Mouse (Mus musculus): ENCODE measurements around the gene Rin2. TPM values are rescaled to one million over a fixed set of nuclear protein-coding genes. Genes with fewer than 3 reads are reported as not detected.
A peak's percentile ranks its signal among the peaks of the same experiment; 100 is the strongest.

Gene Rin2
- 21.1 and 23.4 TPM in 2 replicates for polyA plus RNA-seq (2014; fragmentation: Nextera tagmentation; extraction: Ambion mirVana)

- Histone ChIP-seq H3K27me3 (ENCODE audit: control insufficient read depth, insufficient read depth, low read length) (no peaks in the 10 kb centered on the region), H3K9me3 (replicated peaks; ENCODE audit: control insufficient read depth, low read length) (no peaks in the 10 kb centered on the region), H3K4me3 (ENCODE audit: low read depth, low read length) (peak within 1 kb of the TSS; percentile 66), H3K9ac (replicated peaks; ENCODE audit: low read length) (peak within 1 kb of the TSS; percentile 77), H3K36me3 (replicated peaks; ENCODE audit: control insufficient read depth, insufficient read depth, low read depth, low read length) (no peaks in the 10 kb centered on the region), H3K4me1 (ENCODE audit: control insufficient read depth, insufficient read depth, low read length) (no peaks in the 10 kb centered on the region), H3K27ac (replicated peaks; ENCODE audit: low read depth, low read length) (peak within 1 kb of the TSS; percentile 70), H3K4me2 (ENCODE audit: low read depth, low read length) (peak within 1 kb of the TSS; percentile 88)
- WGBS = under 1% methylated on average over 32 of the region's 33 CpGs
- ATAC-seq (replicated peaks; ENCODE audit: insufficient number of reproducible peaks, low FRiP score, low TSS enrichment, low read depth) (peak; percentile 87), DNase-seq (ENCODE audit: low spot score) (peak; percentile 90)
Observed at GRCm38 (mm10) chr2:145675142-145675755, at the start of gene Rin2. Rin2 (plus strand) TSS chr2:145675215.

GRCm38 (mm10) chr2:145631123-145631798 is 43.8 kb upstream of the Rin2 start:
- DNase-seq (ENCODE audit: low spot score) (no peak), ATAC-seq (replicated peaks; ENCODE audit: insufficient number of reproducible peaks, low FRiP score, low TSS enrichment, low read depth) (no peak)
- Histone ChIP-seq H3K36me3 (replicated peaks; ENCODE audit: control insufficient read depth, insufficient read depth, low read depth, low read length) (no peaks in the 10 kb centered on the region), H3K9me3 (replicated peaks; ENCODE audit: control insufficient read depth, low read length) (no peaks in the 10 kb centered on the region), H3K4me1 (ENCODE audit: control insufficient read depth, insufficient read depth, low read length) (no peaks in the 10 kb centered on the region), H3K4me2 (ENCODE audit: low read depth, low read length) (no peak overlapping the region), H3K9ac (replicated peaks; ENCODE audit: low read length) (no peak overlapping the region), H3K27ac (replicated peaks; ENCODE audit: low read depth, low read length) (no peak overlapping the region), H3K27me3 (ENCODE audit: control insufficient read depth, insufficient read depth, low read length) (no peaks in the 10 kb centered on the region), H3K4me3 (ENCODE audit: low read depth, low read length) (no peak overlapping the region)
- WGBS = 69% methylated on average over 6 of the region's 6 CpGs

- H3K27ac ChIP-seq (replicated peaks; ENCODE audit: low read depth, low read length) = no peak overlapping the region
- no peaks in the 10 kb centered on the region for H3K4me1 ChIP-seq (ENCODE audit: control insufficient read depth, insufficient read depth, low read length)
- WGBS = 34% methylated on average over 4 of the region's 4 CpGs
Observed at GRCm38 (mm10) chr2:145631799-145632174, 43.2 kb upstream of the Rin2 start.

GRCm38 (mm10) chr2:145633811-145634210 is 41.2 kb upstream of the Rin2 start:
- Histone ChIP-seq H3K9me3 (replicated peaks; ENCODE audit: control insufficient read depth, low read length) (no peaks in the 10 kb centered on the region), H3K27ac (replicated peaks; ENCODE audit: low read depth, low read length) (no peak overlapping the region), H3K36me3 (replicated peaks; ENCODE audit: control insufficient read depth, insufficient read depth, low read depth, low read length) (no peaks in the 10 kb centered on the region), H3K27me3 (ENCODE audit: control insufficient read depth, insufficient read depth, low read length) (no peaks in the 10 kb centered on the region), H3K4me2 (ENCODE audit: low read depth, low read length) (no peak overlapping the region), H3K4me3 (ENCODE audit: low read depth, low read length) (no peak overlapping the region), H3K4me1 (ENCODE audit: control insufficient read depth, insufficient read depth, low read length) (no peaks in the 10 kb centered on the region), H3K9ac (replicated peaks; ENCODE audit: low read length) (no peak overlapping the region)
- DNase-seq (ENCODE audit: low spot score) (no peak), ATAC-seq (replicated peaks; ENCODE audit: insufficient number of reproducible peaks, low FRiP score, low TSS enrichment, low read depth) (no peak)
- 81% methylated on average over 5 of the region's 5 CpGs for WGBS

More at GRCm38 (mm10) chr2:145631799-145632174, 43.2 kb upstream of the Rin2 start:
- DNase-seq (ENCODE audit: low spot score) (no peak), ATAC-seq (replicated peaks; ENCODE audit: insufficient number of reproducible peaks, low FRiP score, low TSS enrichment, low read depth) (no peak)
- Histone ChIP-seq H3K27me3 (ENCODE audit: control insufficient read depth, insufficient read depth, low read length) (no peaks in the 10 kb centered on the region), H3K4me2 (ENCODE audit: low read depth, low read length) (no peak overlapping the region), H3K4me3 (ENCODE audit: low read depth, low read length) (no peak overlapping the region), H3K36me3 (replicated peaks; ENCODE audit: control insufficient read depth, insufficient read depth, low read depth, low read length) (no peaks in the 10 kb centered on the region), H3K9ac (replicated peaks; ENCODE audit: low read length) (no peak overlapping the region), H3K9me3 (replicated peaks; ENCODE audit: control insufficient read depth, low read length) (no peaks in the 10 kb centered on the region)

- ATAC-seq (replicated peaks; ENCODE audit: insufficient number of reproducible peaks, low FRiP score, low TSS enrichment, low read depth) (no peak), DNase-seq (ENCODE audit: low spot score) (no peak)
- Histone ChIP-seq H3K4me1 (ENCODE audit: control insufficient read depth, insufficient read depth, low read length) (no peaks in the 10 kb centered on the region), H3K27ac (replicated peaks; ENCODE audit: low read depth, low read length) (no peak overlapping the region), H3K4me2 (ENCODE audit: low read depth, low read length) (no peak overlapping the region), H3K36me3 (replicated peaks; ENCODE audit: control insufficient read depth, insufficient read depth, low read depth, low read length) (no peaks in the 10 kb centered on the region), H3K27me3 (ENCODE audit: control insufficient read depth, insufficient read depth, low read length) (no peaks in the 10 kb centered on the region), H3K9me3 (replicated peaks; ENCODE audit: control insufficient read depth, low read length) (no peaks in the 10 kb centered on the region), H3K9ac (replicated peaks; ENCODE audit: low read length) (no peak overlapping the region), H3K4me3 (ENCODE audit: low read depth, low read length) (no peak overlapping the region)
- WGBS = 77% methylated on average over 21 of the region's 21 CpGs
Observed at GRCm38 (mm10) chr2:145640255-145640984, 34.6 kb upstream of the Rin2 start.

GRCm38 (mm10) chr2:145655373-145655960 is 19.5 kb upstream of the Rin2 start:
- H3K9ac ChIP-seq (replicated peaks; ENCODE audit: low read length) = no peak overlapping the region
- DNase-seq (ENCODE audit: low spot score) (peak; percentile 37), ATAC-seq (replicated peaks; ENCODE audit: insufficient number of reproducible peaks, low FRiP score, low TSS enrichment, low read depth) (peak; percentile 39; the same call in 1 of the 2 replicates)
- no peak overlapping the region for H3K4me2 ChIP-seq (ENCODE audit: low read depth, low read length)
- no peak overlapping the region for H3K4me3 ChIP-seq (ENCODE audit: low read depth, low read length)
- no peak overlapping the region for H3K27ac ChIP-seq (replicated peaks; ENCODE audit: low read depth, low read length)
- no peaks in the 10 kb centered on the region for H3K27me3 ChIP-seq (ENCODE audit: control insufficient read depth, insufficient read depth, low read length)
- H3K4me1 ChIP-seq (ENCODE audit: control insufficient read depth, insufficient read depth, low read length) = no peaks in the 10 kb centered on the region
- H3K9me3 ChIP-seq (replicated peaks; ENCODE audit: control insufficient read depth, low read length) = no peaks in the 10 kb centered on the region
- WGBS = 36% methylated on average over 12 of the region's 12 CpGs
- no peaks in the 10 kb centered on the region for H3K36me3 ChIP-seq (replicated peaks; ENCODE audit: control insufficient read depth, insufficient read depth, low read depth, low read length)

- no peaks in the 10 kb centered on the region for H3K4me1 ChIP-seq (ENCODE audit: control insufficient read depth, insufficient read depth, low read length)
Observed at GRCm38 (mm10) chr2:145656121-145656520, 18.9 kb upstream of the Rin2 start.

More at GRCm38 (mm10) chr2:145656121-145656520, 18.9 kb upstream of the Rin2 start:
- H3K9me3 ChIP-seq (replicated peaks; ENCODE audit: control insufficient read depth, low read length) = no peaks in the 10 kb centered on the region
- DNase-seq (ENCODE audit: low spot score) = no peak
- H3K36me3 ChIP-seq (replicated peaks; ENCODE audit: control insufficient read depth, insufficient read depth, low read depth, low read length) = no peaks in the 10 kb centered on the region
- no peaks in the 10 kb centered on the region for H3K27me3 ChIP-seq (ENCODE audit: control insufficient read depth, insufficient read depth, low read length)
- no peak overlapping the region for H3K4me2 ChIP-seq (ENCODE audit: low read depth, low read length)
- no peak overlapping the region for H3K4me3 ChIP-seq (ENCODE audit: low read depth, low read length)
- no peak overlapping the region for H3K9ac ChIP-seq (replicated peaks; ENCODE audit: low read length)
- 42% methylated on average over 3 of the region's 3 CpGs for WGBS
- ATAC-seq (replicated peaks; ENCODE audit: insufficient number of reproducible peaks, low FRiP score, low TSS enrichment, low read depth) = no peak
- H3K27ac ChIP-seq (replicated peaks; ENCODE audit: low read depth, low read length) = no peak overlapping the region
